Mouse (Mus musculus) ES-Bruce4 (cell line): ENCODE results near the gene Tnk1.

Experiments
- CTCF ChIP-seq: IDR thresholded peaks from one replicate; pipeline ENCODE4 v1.8.1; 2011; ENCODE audit warnings: low read depth, low read length
- POLR2A ChIP-seq: IDR thresholded peaks from one replicate; pipeline ENCODE4 v1.8.1; 2011; ENCODE audit warnings: low read length; ENCODE audit not compliant: insufficient read depth

DNA sequence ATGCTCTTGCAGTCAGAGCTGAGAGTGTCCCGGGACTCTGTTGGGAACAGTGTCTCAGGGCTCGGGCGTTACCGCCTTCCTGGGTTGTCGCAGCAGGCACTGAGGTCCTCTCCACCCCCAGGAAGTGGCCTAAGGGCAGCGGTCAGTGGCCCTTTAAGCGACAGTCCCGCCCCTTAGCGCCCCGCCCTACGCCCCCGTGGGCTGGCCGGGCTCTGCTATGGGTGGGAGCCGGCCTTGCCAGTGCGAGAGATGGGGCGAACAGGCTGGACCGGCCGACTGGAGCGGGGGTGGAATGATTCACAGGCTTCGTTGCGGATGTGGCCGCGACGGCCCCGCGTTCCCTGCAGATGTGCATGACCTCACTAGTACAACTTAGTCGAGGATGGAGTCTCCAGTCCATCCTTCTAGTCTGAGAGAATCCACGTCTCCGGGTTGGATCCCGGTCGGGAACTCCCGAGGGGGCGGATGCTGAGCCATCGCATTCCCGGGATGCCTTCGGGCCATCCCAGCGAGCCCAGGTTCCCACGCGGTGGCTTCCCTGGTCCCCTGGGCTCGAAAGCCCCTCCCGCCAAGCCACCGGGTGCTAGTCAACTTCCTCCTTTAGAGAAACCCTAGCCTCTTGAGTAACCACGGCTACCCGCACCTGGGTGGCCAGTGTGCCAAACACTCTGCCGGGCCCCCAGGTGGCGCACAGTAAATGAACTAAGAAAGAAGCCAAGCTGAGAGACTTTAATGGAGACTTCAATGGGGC lies 22.5 kb upstream of the Tnk1 start, which contains the start of gene Kctd11:
- peak; percentile 4 for TF ChIP-seq CTCF
- no peak for TF ChIP-seq POLR2A
